Mouse (Mus musculus) liver, embryonic 14.5 days (tissue): ENCODE measurements at regions not wholly inside any gene's neighbourhood (a gene's known extent, or its start where the extent isn't known, plus 50 kb on each side); places are given as distances from the start of the nearest gene placed in this dataset.

Experiments
- ATAC-seq: fragments of 200-750 bp; cut with Nextera tagmentation; 2 replicates; pipeline ENCODE4 v1.8.0; 2017; ENCODE audit warnings: moderate number of reproducible peaks, mild to moderate bottlenecking, moderate library complexity; ENCODE audit not compliant: insufficient read depth
- DNase-seq, 3 experiments: peaks; one replicate each; pipeline ENCODE4 v3.0.0-alpha.2; 2012 to 2013; ENCODE audit warnings: low read depth in 3 of 3, low spot score in 3 of 3
- H3K27ac ChIP-seq: fragments of 300-500 bp; sonication (generic); 2 replicates; pipeline ENCODE4 v1.5.1; 2014; ENCODE audit warnings: moderate library complexity, mild to moderate bottlenecking, control low read depth, inconsistent platforms
- H3K27me3 ChIP-seq: fragments of 300-500 bp; sonication (generic); 2 replicates; pipeline ENCODE4 v1.6.1; 2014; ENCODE audit warnings: mild to moderate bottlenecking, low read length, moderate library complexity; ENCODE audit not compliant: control insufficient read depth, insufficient read depth
- H3K36me3 ChIP-seq: fragments of 300-500 bp; sonication (generic); replicated peaks from 2 replicates; pipeline ENCODE4 v1.6.1; 2014; ENCODE audit warnings: low read depth; ENCODE audit not compliant: control insufficient read depth, insufficient read depth
- H3K4me1 ChIP-seq, 2 experiments: fragments of 200-500 bp in 1 of 2; fragments of 300-500 bp in 1 of 2; sonication (generic) in 1 of 2; replicated peaks; 2 replicates each; pipeline ENCODE4 v1.6.1; 2012 to 2014; ENCODE audit warnings: antibody characterized with exemption in 1 of 2, inconsistent platforms in 1 of 2, low read length in 1 of 2; ENCODE audit not compliant: control insufficient read depth in 2 of 2, insufficient read depth in 2 of 2
- H3K4me2 ChIP-seq: fragments of 300-500 bp; sonication (generic); 2 replicates; pipeline ENCODE4 v1.6.1; 2014; ENCODE audit warnings: low read depth, mild to moderate bottlenecking, control low read depth, moderate library complexity
- H3K4me3 ChIP-seq, 2 experiments: fragments of 200-500 bp in 1 of 2; fragments of 300-500 bp in 1 of 2; sonication (generic) in 1 of 2; 2 replicates each; pipeline ENCODE4 v1.5.1; 2012 to 2014; ENCODE audit warnings: low read depth in 2 of 2, low read length in 2 of 2, mild to moderate bottlenecking in 2 of 2, control low read depth in 1 of 2, inconsistent platforms in 1 of 2, moderate library complexity in 1 of 2; ENCODE audit not compliant: insufficient read depth in 1 of 2
- H3K9ac ChIP-seq: fragments of 300-500 bp; sonication (generic); replicated peaks from 2 replicates; pipeline ENCODE4 v1.6.1; 2014; ENCODE audit warnings: mild to moderate bottlenecking, control low read depth, moderate library complexity
- H3K9me3 ChIP-seq: fragments of 300-500 bp; sonication (generic); 2 replicates; pipeline ENCODE4 v1.6.1; 2016; ENCODE audit warnings: low read length, mixed read lengths; ENCODE audit not compliant: control insufficient read depth
- CTCF ChIP-seq: IDR thresholded peaks from 2 replicates; pipeline ENCODE4 v1.5.1; 2016; ENCODE audit warnings: antibody characterized with exemption, low read depth, control low read depth
- EP300 ChIP-seq: IDR thresholded peaks from 2 replicates; pipeline ENCODE4 v1.6.1; 2016; ENCODE audit warnings: antibody characterized with exemption, low read depth
- WGBS: fragments of 180-500 bp; shearing (Covaris S2); extraction: QIAGEN DNeasy Blood & Tissue Kit; methylation state at CpG from one replicate; pipeline ENCODE4 v1.1.7; 2014; ENCODE audit not compliant: insufficient replicate concordance; 5-methylcytosine and 5-hydroxymethylcytosine counted together

GRCm38 (mm10) chr15:64576891-64577535 lies 240.5 kb upstream of the Gm21798 start:
- H3K9ac ChIP-seq: no peak overlapping the region
- no peak overlapping the region for H3K27ac ChIP-seq
- no peaks in the 10 kb centered on the region for H3K27me3 ChIP-seq
- no peaks in the 10 kb centered on the region for H3K4me1 ChIP-seq
- TF ChIP-seq EP300 (no peak), CTCF (no peak)
- ATAC-seq (no peak), DNase-seq (no peak)
- 56% methylated on average over 1 of the region's 1 CpGs for WGBS
- H3K4me3 ChIP-seq: no peak overlapping the region
- H3K9me3 ChIP-seq: no peaks in the 10 kb centered on the region
- no peak overlapping the region for H3K4me2 ChIP-seq
- no peaks in the 10 kb centered on the region for H3K36me3 ChIP-seq

GRCm38 (mm10) chr15:64578991-64579390 lies 238.5 kb upstream of the Gm21798 start:
- Histone ChIP-seq H3K4me2 (no peak overlapping the region), H3K27ac (no peak overlapping the region), H3K4me3 (no peak overlapping the region), H3K36me3 (no peaks in the 10 kb centered on the region), H3K27me3 (no peaks in the 10 kb centered on the region), H3K9ac (no peak overlapping the region), H3K9me3 (no peaks in the 10 kb centered on the region), H3K4me1 (no peaks in the 10 kb centered on the region)
- ATAC-seq: no peak
- DNase-seq: no peak
- no peak for TF ChIP-seq EP300
- no peak for TF ChIP-seq CTCF
- WGBS: 43% methylated on average over 4 of the region's 4 CpGs

- 45% methylated on average over 1 of the region's 1 CpGs for WGBS
- H3K27ac ChIP-seq: no peak overlapping the region
- DNase-seq: no peak
- no peak overlapping the region for H3K4me3 ChIP-seq
- no peaks in the 10 kb centered on the region for H3K27me3 ChIP-seq
- no peak overlapping the region for H3K4me2 ChIP-seq
- no peaks in the 10 kb centered on the region for H3K9me3 ChIP-seq
- H3K9ac ChIP-seq: no peak overlapping the region
- no peaks in the 10 kb centered on the region for H3K4me1 ChIP-seq
- TF ChIP-seq CTCF (no peak), EP300 (no peak)
- no peak for ATAC-seq
- H3K36me3 ChIP-seq: no peaks in the 10 kb centered on the region
Measured at GRCm38 (mm10) chr15:64580481-64580880, 237.0 kb upstream of the Gm21798 start.

GRCm38 (mm10) chr15:64581046-64581445 lies 236.4 kb upstream of the Gm21798 start:
- H3K4me3 ChIP-seq: no peak overlapping the region
- DNase-seq (no peak), ATAC-seq (no peak)
- no peak overlapping the region for H3K27ac ChIP-seq
- no peaks in the 10 kb centered on the region for H3K4me1 ChIP-seq
- H3K4me2 ChIP-seq: no peak overlapping the region
- 58% methylated on average over 5 of the region's 5 CpGs for WGBS
- no peaks in the 10 kb centered on the region for H3K9me3 ChIP-seq
- no peak overlapping the region for H3K9ac ChIP-seq
- H3K27me3 ChIP-seq: no peaks in the 10 kb centered on the region
- H3K36me3 ChIP-seq: no peaks in the 10 kb centered on the region
- TF ChIP-seq CTCF: no peak
- TF ChIP-seq EP300: no peak

GRCm38 (mm10) chr15:64584129-64584528 lies 233.4 kb upstream of the Gm21798 start:
- Histone ChIP-seq H3K9ac (no peak overlapping the region), H3K4me1 (no peaks in the 10 kb centered on the region), H3K4me3 (no peak overlapping the region), H3K36me3 (no peaks in the 10 kb centered on the region), H3K27me3 (no peaks in the 10 kb centered on the region), H3K9me3 (no peaks in the 10 kb centered on the region), H3K4me2 (no peak overlapping the region), H3K27ac (no peak overlapping the region)
- WGBS: 60% methylated on average over 6 of the region's 6 CpGs
- ATAC-seq (no peak), DNase-seq (no peak)
- TF ChIP-seq CTCF: no peak
- TF ChIP-seq EP300: no peak
